Mouse (Mus musculus) kidney, postnatal 0 days (tissue): ENCODE data around the gene Kcnk16. TPM values are rescaled to one million over a fixed set of nuclear protein-coding genes. Genes with fewer than 3 reads are reported as not detected.
A peak's percentile ranks its signal among the peaks of the same experiment; 100 is the strongest.
"Not testable (repeated sequence)": the region's sequence is repeated elsewhere in the genome, so short reads cannot be mapped to it uniquely, and the experiment has no call there.

Experiments
- ATAC-seq: fragments of 200-750 bp; cut with Nextera tagmentation; replicated peaks from 2 replicates; pipeline ENCODE4 v1.8.0; 2017; ENCODE audit warnings: low read depth, moderate number of reproducible peaks, moderate TSS enrichment, moderate library complexity; ENCODE audit not compliant: low FRiP score
- DNase-seq: peaks from one replicate; pipeline ENCODE4 v3.0.0-alpha.2; 2016; ENCODE audit warnings: low spot score
- H3K27ac ChIP-seq: fragments of 300-500 bp; sonication (generic); 2 replicates; pipeline ENCODE4 v1.5.1; 2014; ENCODE audit warnings: mild to moderate bottlenecking
- H3K27me3 ChIP-seq: fragments of 300-500 bp; sonication (generic); 2 replicates; pipeline ENCODE4 v1.6.1; 2014; ENCODE audit warnings: low read length, mixed read lengths; ENCODE audit not compliant: insufficient read depth
- H3K36me3 ChIP-seq: fragments of 300-500 bp; sonication (generic); 2 replicates; pipeline ENCODE4 v1.6.1; 2014; ENCODE audit warnings: low read length, mixed read lengths; ENCODE audit not compliant: insufficient read depth
- H3K4me1 ChIP-seq: fragments of 300-500 bp; sonication (generic); replicated peaks from 2 replicates; pipeline ENCODE4 v1.6.1; 2014; ENCODE audit warnings: antibody characterized with exemption, low read length, mixed read lengths; ENCODE audit not compliant: insufficient read depth
- H3K4me2 ChIP-seq: fragments of 300-500 bp; sonication (generic); 2 replicates; pipeline ENCODE4 v1.6.1; 2014; ENCODE audit warnings: mild to moderate bottlenecking, low read length, moderate library complexity, mixed read lengths
- H3K4me3 ChIP-seq: fragments of 300-500 bp; sonication (generic); replicated peaks from 2 replicates; pipeline ENCODE4 v1.5.1; 2014; ENCODE audit warnings: low read depth, low read length
- H3K9ac ChIP-seq: fragments of 300-500 bp; sonication (generic); 2 replicates; pipeline ENCODE4 v1.6.1; 2014; ENCODE audit warnings: low read depth, low read length
- H3K9me3 ChIP-seq: fragments of 300-500 bp; sonication (generic); replicated peaks from 2 replicates; pipeline ENCODE4 v1.6.1; 2016; ENCODE audit warnings: low read length, inconsistent platforms, mixed read lengths
- CTCF ChIP-seq: IDR thresholded peaks from 2 replicates; pipeline ENCODE4 v1.5.1; 2016; ENCODE audit warnings: antibody characterized with exemption, low read depth, mild to moderate bottlenecking, moderate library complexity
- WGBS: fragments of 180-500 bp; shearing (Covaris S2); extraction: QIAGEN DNeasy Blood & Tissue Kit; methylation state at CpG from one replicate; pipeline ENCODE4 v1.1.7; 2014; 5-methylcytosine and 5-hydroxymethylcytosine counted together
- polyA plus RNA-seq: library from polyadenylated mRNA; unstranded; fragments of >200 nt; fragmentation: Nextera tagmentation; extraction: Ambion mirVana; gene quantifications from 2 replicates; pipeline ENCODE4 v1.2.1, GENCODE M21; 2015

The Kcnk16 gene
- polyA plus RNA-seq = not detected in 2 replicates

DNA sequence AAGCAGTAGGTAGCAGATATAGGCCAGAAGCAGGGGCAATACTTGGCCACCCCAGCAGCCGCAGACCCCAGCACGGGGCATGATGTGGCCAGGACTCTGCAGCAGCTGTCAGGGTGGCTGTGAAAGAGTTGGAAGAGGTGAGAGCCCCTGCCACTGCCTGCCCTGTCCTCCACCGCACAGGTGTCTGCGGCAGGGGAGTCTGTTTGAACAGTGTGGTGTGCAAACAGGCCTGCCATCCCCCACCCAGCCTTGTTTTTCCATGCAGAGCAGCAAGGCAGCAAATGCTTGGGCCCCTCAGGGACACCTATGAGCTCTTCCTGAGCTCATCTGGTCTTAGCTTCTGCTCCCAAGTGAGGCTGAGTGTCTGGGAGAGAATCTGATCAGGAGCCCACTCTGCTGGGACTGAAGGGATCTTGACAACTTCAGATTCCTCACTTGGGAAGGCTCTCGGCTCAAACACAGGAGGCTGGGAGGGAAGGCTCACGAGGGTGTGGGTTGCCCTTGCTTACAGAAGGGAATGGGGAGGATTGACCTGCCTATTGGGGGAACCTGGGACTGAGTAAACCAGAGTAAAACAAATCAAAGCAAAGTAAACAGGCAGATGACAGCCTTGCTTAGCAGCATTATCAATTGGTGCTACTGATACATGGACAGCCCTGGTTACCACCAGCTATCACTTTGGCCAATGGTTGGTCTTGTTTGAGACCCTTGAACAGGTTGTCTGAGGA lies at the start of gene Kcnk16:
TSS of gene Kcnk16 (minus strand) at position 118 of the 728 bp plus-strand sequence.
- TF ChIP-seq CTCF = no peak
- WGBS = 60% methylated on average over 6 of the region's 6 CpGs
- DNase-seq = no peak
- ATAC-seq = no peak
- H3K4me3 ChIP-seq = no peak within 1 kb of the TSS
- H3K36me3 ChIP-seq = no peaks in the 10 kb centered on the region
- no peak within 1 kb of the TSS for H3K27ac ChIP-seq
- H3K27me3 ChIP-seq = no peaks in the 10 kb centered on the region
- no peaks in the 10 kb centered on the region for H3K9me3 ChIP-seq
- H3K4me2 ChIP-seq = no peak within 1 kb of the TSS
- no peaks in the 10 kb centered on the region for H3K4me1 ChIP-seq
- no peak within 1 kb of the TSS for H3K9ac ChIP-seq

- no peak for ATAC-seq
- no peaks in the 10 kb centered on the region for H3K4me1 ChIP-seq
- TF ChIP-seq CTCF = no peak
- no peaks in the 10 kb centered on the region for H3K27me3 ChIP-seq
- no peak overlapping the region for H3K4me3 ChIP-seq
- H3K9ac ChIP-seq = no peak overlapping the region
- no peaks in the 10 kb centered on the region for H3K9me3 ChIP-seq
- H3K36me3 ChIP-seq = peaks cover 19% of the 10 kb centered on the region; the same call in 1 of the 2 replicates
- no peak for DNase-seq
- WGBS = 11% methylated on average over 1 of the region's 1 CpGs
- no peak overlapping the region for H3K4me2 ChIP-seq
- no peak overlapping the region for H3K27ac ChIP-seq
These were observed 46.1 kb upstream of the Kcnk16 start for GRCm38 (mm10) chr14:20315137-20315536.

DNA sequence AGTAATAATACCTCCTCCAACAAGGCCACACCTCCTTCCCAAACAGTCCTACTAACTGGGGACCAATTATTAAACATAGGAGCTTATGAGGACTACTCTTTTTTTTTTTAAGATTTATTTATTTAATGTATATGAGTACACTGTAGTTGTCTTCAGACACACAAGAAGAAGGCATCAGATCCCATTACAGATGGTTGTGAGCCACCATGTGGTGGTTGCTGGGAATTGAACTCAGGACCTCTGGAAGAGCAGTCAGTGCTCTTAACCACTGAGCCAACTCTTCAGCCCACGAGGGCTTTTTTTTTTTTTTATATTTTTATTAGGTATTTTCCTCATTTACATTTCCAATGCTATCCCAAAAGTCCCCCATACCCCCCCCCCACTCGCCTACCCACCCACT lies 36.1 kb upstream of the Kcnk16 start:
- DNase-seq, H3K4me1 ChIP-seq, H3K4me2 ChIP-seq, H3K27me3 ChIP-seq, H3K36me3 ChIP-seq, H3K9ac ChIP-seq, ATAC-seq, H3K4me3 ChIP-seq, H3K27ac ChIP-seq, H3K9me3 ChIP-seq: not testable (repeated sequence)
- peak; percentile 21; the same call in 1 of the 2 replicates for TF ChIP-seq CTCF
- 65% methylated on average over 2 of the region's 2 CpGs for WGBS

DNA sequence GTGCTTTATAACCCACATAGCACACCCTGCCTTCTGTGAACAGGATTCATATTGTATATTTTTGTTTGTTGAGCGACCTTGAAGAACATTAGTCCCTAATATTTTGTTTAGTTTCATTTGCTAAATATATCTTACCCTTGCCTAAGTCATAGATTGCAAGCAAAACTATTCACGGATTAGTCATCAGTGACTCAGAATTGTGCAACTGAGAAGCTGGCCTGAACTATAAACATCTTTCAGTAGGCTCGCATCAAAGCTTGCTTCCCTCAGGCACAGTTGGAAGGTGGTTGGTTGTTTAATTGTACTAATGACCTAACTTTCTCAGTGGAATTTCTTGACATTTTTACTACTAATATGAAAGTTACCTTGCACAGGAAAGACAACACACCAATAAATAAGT lies 29.1 kb upstream of the Kcnk16 start:
- Histone ChIP-seq H3K4me3 (no peak overlapping the region), H3K36me3 (no peaks in the 10 kb centered on the region), H3K27me3 (no peaks in the 10 kb centered on the region), H3K27ac (no peak overlapping the region), H3K4me1 (0 out of 2 replicates have a peak, but pooled peaks cover 5% of the 10 kb centered on the region), H3K4me2 (no peak overlapping the region), H3K9ac (no peak overlapping the region), H3K9me3 (no peaks in the 10 kb centered on the region)
- no peak for TF ChIP-seq CTCF
- ATAC-seq = no peak
- 72% methylated on average over 3 of the region's 3 CpGs for WGBS
- DNase-seq = no peak

GRCm38 (mm10) chr14:20297616-20298015 lies 28.6 kb upstream of the Kcnk16 start:
- no peaks in the 10 kb centered on the region for H3K9me3 ChIP-seq
- 0 out of 2 replicates have a peak, but pooled peaks cover 5% of the 10 kb centered on the region for H3K4me1 ChIP-seq
- no peak overlapping the region for H3K9ac ChIP-seq
- no peak overlapping the region for H3K4me3 ChIP-seq
- WGBS = 88% methylated on average over 3 of the region's 3 CpGs
- no peak overlapping the region for H3K4me2 ChIP-seq
- ATAC-seq (no peak), DNase-seq (no peak)
- H3K36me3 ChIP-seq = no peaks in the 10 kb centered on the region
- no peaks in the 10 kb centered on the region for H3K27me3 ChIP-seq
- TF ChIP-seq CTCF = no peak
- no peak overlapping the region for H3K27ac ChIP-seq

- TF ChIP-seq CTCF = no peak
- Histone ChIP-seq H3K27me3 (no peaks in the 10 kb centered on the region), H3K4me3 (peak overlapping the region; percentile 52), H3K4me1 (0 out of 2 replicates have a peak, but pooled peaks cover 5% of the 10 kb centered on the region), H3K9me3 (no peaks in the 10 kb centered on the region), H3K9ac (peak overlapping the region; percentile 52), H3K4me2 (peak overlapping the region; percentile 65), H3K27ac (no peak overlapping the region), H3K36me3 (no peaks in the 10 kb centered on the region)
- 38% methylated on average over 8 of the region's 8 CpGs for WGBS
- ATAC-seq (no peak), DNase-seq (peak; percentile 12)
These were observed 25.9 kb upstream of the Kcnk16 start for GRCm38 (mm10) chr14:20294947-20295346.
